Mouse (Mus musculus): ENCODE results near the gene Prpf3. TPM values are rescaled to one million over a fixed set of nuclear protein-coding genes. Genes with fewer than 3 reads are reported as not detected.

Gene Prpf3
- polyA plus RNA-seq, 1 experiment from 2014 or later = 77.1 TPM

DNA sequence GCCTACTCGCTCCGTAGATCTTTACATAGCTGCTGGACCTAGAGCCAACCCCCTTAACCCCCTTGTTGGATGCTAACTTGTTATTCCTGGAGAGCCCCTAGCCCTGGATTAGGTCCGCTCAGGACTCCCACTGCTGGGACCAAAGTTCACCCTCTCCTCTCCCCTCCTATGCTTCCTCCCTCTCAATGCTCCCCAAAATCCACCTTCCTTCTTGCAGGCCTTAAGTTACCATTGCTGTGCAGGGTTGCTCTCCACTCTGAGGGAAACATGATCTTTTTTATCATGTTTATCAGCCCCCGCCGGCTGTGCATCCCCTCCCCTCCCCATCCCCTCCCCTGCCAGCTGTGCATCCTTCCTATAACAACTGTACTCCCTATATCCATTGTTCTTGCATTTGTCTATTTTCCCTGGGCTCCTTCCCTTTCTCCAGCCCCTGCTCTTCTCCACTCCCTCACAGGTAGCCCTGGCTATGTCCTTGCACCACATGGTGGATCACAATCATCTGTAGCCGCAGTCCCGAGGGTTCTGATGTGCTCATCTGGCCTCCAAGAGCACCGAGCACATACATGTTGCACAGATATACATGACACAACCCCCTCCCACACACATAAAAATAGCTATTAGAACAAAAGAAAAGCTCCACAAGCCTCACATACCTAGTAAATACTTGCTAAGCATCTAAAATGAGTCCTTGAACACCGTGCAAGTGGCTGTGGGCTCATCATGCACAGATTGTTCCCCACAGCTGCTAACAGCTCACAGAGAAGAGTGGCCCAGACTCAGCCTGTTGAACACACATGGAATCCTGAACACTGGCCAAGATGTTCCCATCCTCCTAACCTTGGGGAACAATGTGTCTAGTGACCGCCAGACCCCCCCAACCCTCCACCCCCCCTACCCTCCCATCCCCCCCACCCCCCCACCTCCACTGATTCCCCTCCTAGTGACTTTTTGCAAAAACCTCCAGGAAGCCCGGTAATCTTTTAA is 36.7 kb upstream of the Prpf3 start:
- H3K4me1 ChIP-seq = peaks cover 50% of the 10 kb centered on the region
- no peaks in the 10 kb centered on the region for H3K27me3 ChIP-seq (ENCODE audit: low read depth, poor library complexity, severe bottlenecking)
- peaks cover 6% of the 10 kb centered on the region; the same call in 1 of the 2 replicates for H3K36me3 ChIP-seq
- peak overlapping the region; percentile 78 for H3K27ac ChIP-seq
- no peaks in the 10 kb centered on the region for H3K9me3 ChIP-seq (replicated peaks)
- DNase-seq (ENCODE audit: low spot score) = no peak
- WGBS = 35% methylated on average over 11 of the region's 11 CpGs
- peak overlapping the region; percentile 39 for H3K4me3 ChIP-seq

GRCm38 (mm10) chr3:95891211-95892065 is 35.8 kb upstream of the Prpf3 start, which contains the start of gene BC028528:
Gene BC028528 (minus strand): TSS chr3:95892005.
- Histone ChIP-seq H3K36me3 (peaks cover 5% of the 10 kb centered on the region; the same call in 1 of the 2 replicates), H3K27me3 (ENCODE audit: low read depth, poor library complexity, severe bottlenecking) (no peaks in the 10 kb centered on the region), H3K27ac (peak within 1 kb of the TSS; percentile 78), H3K9me3 (replicated peaks) (no peaks in the 10 kb centered on the region), H3K4me3 (peak within 1 kb of the TSS; percentile 39), H3K4me1 (peaks cover 50% of the 10 kb centered on the region)
- DNase-seq (ENCODE audit: low spot score) = peak; percentile 44
- WGBS = 21% methylated on average over 12 of the region's 12 CpGs

- Histone ChIP-seq H3K27ac (peak overlapping the region; percentile 66), H3K4me1 (peaks cover 39% of the 10 kb centered on the region), H3K27me3 (ENCODE audit: low read depth, poor library complexity, severe bottlenecking) (no peaks in the 10 kb centered on the region), H3K4me3 (no peak overlapping the region), H3K36me3 (no peaks in the 10 kb centered on the region), H3K9me3 (replicated peaks) (no peaks in the 10 kb centered on the region)
- DNase-seq (ENCODE audit: low spot score) = peak; percentile 71
- WGBS = 17% methylated on average over 3 of the region's 3 CpGs
Observed at GRCm38 (mm10) chr3:95889664-95890063, 34.0 kb upstream of the Prpf3 start.

- Histone ChIP-seq H3K36me3 (no peaks in the 10 kb centered on the region), H3K9me3 (replicated peaks) (no peaks in the 10 kb centered on the region), H3K27ac (no peak overlapping the region; the same call in 1 of the 2 replicates), H3K4me3 (no peak overlapping the region), H3K27me3 (ENCODE audit: low read depth, poor library complexity, severe bottlenecking) (no peaks in the 10 kb centered on the region), H3K4me1 (peaks cover 32% of the 10 kb centered on the region)
- 84% methylated on average over 4 of the region's 4 CpGs for WGBS
- DNase-seq (ENCODE audit: low spot score) = no peak
Observed at GRCm38 (mm10) chr3:95887596-95887995, 31.9 kb upstream of the Prpf3 start.

GRCm38 (mm10) chr3:95884400-95884799 is 28.7 kb upstream of the Prpf3 start:
- no peak for DNase-seq (ENCODE audit: low spot score)
- H3K9me3 ChIP-seq (replicated peaks) = no peaks in the 10 kb centered on the region
- no peak overlapping the region for H3K27ac ChIP-seq
- WGBS = 65% methylated on average over 5 of the region's 5 CpGs
- no peaks in the 10 kb centered on the region for H3K27me3 ChIP-seq (ENCODE audit: low read depth, poor library complexity, severe bottlenecking)
- peaks cover 22% of the 10 kb centered on the region for H3K4me1 ChIP-seq
- no peak overlapping the region for H3K4me3 ChIP-seq
- H3K36me3 ChIP-seq = no peaks in the 10 kb centered on the region

GRCm38 (mm10) chr3:95882816-95883425 is 27.2 kb upstream of the Prpf3 start:
- peak overlapping the region; percentile 75 for H3K27ac ChIP-seq
- DNase-seq (ENCODE audit: low spot score) = peak; percentile 49
- peak overlapping the region; percentile 64 for H3K4me3 ChIP-seq
- 2% methylated on average over 24 of the region's 24 CpGs for WGBS
- H3K9me3 ChIP-seq (replicated peaks) = no peaks in the 10 kb centered on the region
- H3K36me3 ChIP-seq = no peaks in the 10 kb centered on the region
- no peaks in the 10 kb centered on the region for H3K27me3 ChIP-seq (ENCODE audit: low read depth, poor library complexity, severe bottlenecking)
- H3K4me1 ChIP-seq = peaks cover 20% of the 10 kb centered on the region

GRCm38 (mm10) chr3:95881979-95882815 is 26.5 kb upstream of the Prpf3 start, which contains the start of gene Ciart:
Gene Ciart (minus strand): TSS chr3:95882251.
- peak within 1 kb of the TSS; percentile 75 for H3K27ac ChIP-seq
- H3K4me3 ChIP-seq = peak within 1 kb of the TSS; percentile 64
- H3K27me3 ChIP-seq (ENCODE audit: low read depth, poor library complexity, severe bottlenecking) = no peaks in the 10 kb centered on the region
- H3K36me3 ChIP-seq = no peaks in the 10 kb centered on the region
- peaks cover 20% of the 10 kb centered on the region for H3K4me1 ChIP-seq
- under 1% methylated on average over 66 of the region's 66 CpGs for WGBS
- no peaks in the 10 kb centered on the region for H3K9me3 ChIP-seq (replicated peaks)
- DNase-seq (ENCODE audit: low spot score) = peak; percentile 94

DNA sequence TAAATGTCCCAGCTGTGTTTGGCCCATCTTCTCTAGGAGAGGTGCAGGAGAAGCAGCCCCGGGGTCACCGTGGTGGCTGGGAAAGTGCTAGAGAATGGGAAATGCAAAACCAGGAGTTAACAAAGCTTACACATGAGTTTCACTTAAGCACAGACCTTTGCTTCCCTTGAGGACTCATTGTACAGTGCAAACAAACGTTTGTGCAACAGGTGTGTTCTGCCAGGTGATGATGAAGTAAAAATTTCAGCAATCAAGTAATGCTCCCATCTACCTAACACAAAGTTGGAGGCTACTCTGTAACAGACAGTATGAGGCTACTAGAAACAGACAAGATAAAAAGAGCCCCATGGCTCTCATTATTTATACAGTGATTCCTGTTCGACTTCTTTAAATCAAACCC is 23.4 kb upstream of the Prpf3 start:
- DNase-seq (ENCODE audit: low spot score) = no peak
- H3K4me3 ChIP-seq = no peak overlapping the region
- peaks cover 20% of the 10 kb centered on the region for H3K4me1 ChIP-seq
- no peak overlapping the region for H3K27ac ChIP-seq
- WGBS = 90% methylated on average over 4 of the region's 4 CpGs
- H3K27me3 ChIP-seq (ENCODE audit: low read depth, poor library complexity, severe bottlenecking) = no peaks in the 10 kb centered on the region
- 0 out of 2 replicates have a peak, but pooled peaks cover 5% of the 10 kb centered on the region for H3K36me3 ChIP-seq
- no peaks in the 10 kb centered on the region for H3K9me3 ChIP-seq (replicated peaks)

DNA sequence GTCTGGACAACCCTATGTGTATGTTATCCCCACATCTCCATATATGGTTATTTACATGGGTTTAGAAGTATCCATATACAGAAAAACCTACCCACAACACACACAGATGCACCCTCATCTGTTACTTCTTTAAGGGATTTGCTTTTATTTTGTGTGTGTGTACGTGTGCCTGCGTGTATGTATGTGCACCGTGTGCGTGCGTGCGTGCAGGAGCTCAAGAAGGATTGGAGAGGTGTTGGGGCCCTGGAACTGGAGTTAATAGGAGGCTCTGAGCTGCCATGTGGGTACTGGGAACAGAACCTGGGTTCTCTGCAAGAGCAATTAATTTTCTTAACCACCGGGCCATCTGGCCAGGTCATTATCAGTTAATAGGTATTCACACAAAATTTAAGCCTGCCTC is 16.4 kb upstream of the Prpf3 start:
- Histone ChIP-seq H3K27me3 (ENCODE audit: low read depth, poor library complexity, severe bottlenecking) (no peaks in the 10 kb centered on the region), H3K4me1 (peaks cover 17% of the 10 kb centered on the region), H3K36me3 (peaks cover 38% of the 10 kb centered on the region), H3K4me3 (peak overlapping the region; percentile 62), H3K9me3 (replicated peaks) (no peaks in the 10 kb centered on the region), H3K27ac (peak overlapping the region; percentile 84)
- DNase-seq (ENCODE audit: low spot score) = no peak
- WGBS = 82% methylated on average over 7 of the region's 7 CpGs

DNA sequence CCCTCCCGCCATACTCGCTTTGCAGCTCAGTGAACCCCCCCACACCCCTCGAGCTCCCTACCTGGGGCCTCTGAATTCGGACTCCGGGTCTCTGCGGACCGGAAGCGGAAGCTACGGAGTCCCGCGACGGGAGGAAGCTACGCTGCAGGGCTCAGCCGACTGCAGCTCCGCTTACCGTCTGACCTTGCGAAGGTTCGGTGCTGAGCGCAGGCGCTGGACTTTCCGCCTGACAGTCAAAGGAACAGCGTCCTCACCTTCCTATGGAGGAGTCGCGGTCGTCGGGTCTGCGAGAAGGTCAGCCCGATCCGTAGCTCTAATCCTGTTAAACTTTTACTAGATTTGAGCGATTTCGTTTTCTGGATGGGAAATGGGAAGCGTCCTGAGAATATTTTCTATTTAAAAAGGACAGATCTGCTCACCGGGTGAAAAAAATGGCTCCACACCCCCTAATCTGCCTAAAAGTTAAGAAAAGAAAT is 15.7 kb upstream of the Prpf3 start, which contains the start of gene Mrps21:
Gene Mrps21 (minus strand): TSS at position 128 of the 476 bp plus-strand sequence.
- WGBS = under 1% methylated on average over 33 of the region's 33 CpGs
- H3K4me1 ChIP-seq = peaks cover 17% of the 10 kb centered on the region
- H3K27ac ChIP-seq = peak within 1 kb of the TSS; percentile 84

DNA sequence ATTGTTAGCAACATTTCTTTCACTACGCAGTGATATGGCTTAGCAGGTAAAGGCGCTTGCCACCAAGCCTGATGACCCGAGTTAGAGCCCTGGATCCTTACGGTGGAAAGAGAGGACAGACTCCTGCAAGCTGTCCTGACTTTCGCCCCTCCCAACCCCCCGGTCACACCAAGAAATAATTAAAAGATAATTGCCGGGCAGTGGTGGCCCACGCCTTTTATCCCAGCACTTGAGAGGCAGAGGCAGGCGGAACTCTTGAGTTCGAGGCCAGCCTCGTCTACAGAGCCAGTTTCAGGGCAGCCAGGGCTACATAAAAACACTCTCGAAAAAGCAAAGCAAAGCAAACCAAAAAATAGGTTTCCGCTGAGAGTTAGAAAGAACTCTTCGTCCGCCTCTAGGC is 15.3 kb upstream of the Prpf3 start:
- peak overlapping the region; percentile 84 for H3K27ac ChIP-seq
- no peaks in the 10 kb centered on the region for H3K27me3 ChIP-seq (ENCODE audit: low read depth, poor library complexity, severe bottlenecking)
- no peaks in the 10 kb centered on the region for H3K9me3 ChIP-seq (replicated peaks)
- H3K4me3 ChIP-seq = peak overlapping the region; percentile 62
- H3K36me3 ChIP-seq = peaks cover 49% of the 10 kb centered on the region
- WGBS = 8% methylated on average over 15 of the region's 15 CpGs
- DNase-seq (ENCODE audit: low spot score) = no peak
- H3K4me1 ChIP-seq = peaks cover 17% of the 10 kb centered on the region

More for the DNA sequence above, 15.7 kb upstream of the Prpf3 start, which contains the start of gene Mrps21:
- Histone ChIP-seq H3K36me3 (peaks cover 44% of the 10 kb centered on the region), H3K4me3 (peak within 1 kb of the TSS; percentile 62), H3K9me3 (replicated peaks) (no peaks in the 10 kb centered on the region), H3K27me3 (ENCODE audit: low read depth, poor library complexity, severe bottlenecking) (no peaks in the 10 kb centered on the region)
- peak; percentile 91 for DNase-seq (ENCODE audit: low spot score)

Measured in limb, embryonic 10.5 days (tissue).